Mouse (Mus musculus) forebrain, postnatal 0 days (tissue): Measurements from ENCODE around the gene Fgf12. TPM values are rescaled to one million over a fixed set of nuclear protein-coding genes. Genes with fewer than 3 reads are reported as not detected.

ENCODE experiments used
- ATAC-seq: fragments of 200-750 bp; cut with Nextera tagmentation; 2 replicates; pipeline ENCODE4 v1.8.0; 2017; ENCODE audit warnings: mild to moderate bottlenecking, moderate library complexity
- DNase-seq: peaks from one replicate; pipeline ENCODE4 v3.0.0-alpha.2; 2015
- H3K27ac ChIP-seq: fragments of 300-500 bp; sonication (generic); 2 replicates; pipeline ENCODE4 v1.5.1; 2014; ENCODE audit warnings: low read depth, mild to moderate bottlenecking, antibody characterized with exemption, low read length, moderate library complexity, mixed read lengths
- H3K27me3 ChIP-seq: fragments of 300-500 bp; sonication (generic); 2 replicates; pipeline ENCODE4 v1.6.1; 2014; ENCODE audit warnings: mild to moderate bottlenecking, low read length, mixed read lengths; ENCODE audit not compliant: insufficient read depth
- H3K36me3 ChIP-seq: fragments of 300-500 bp; sonication (generic); 2 replicates; pipeline ENCODE4 v1.6.1; 2014; ENCODE audit warnings: mild to moderate bottlenecking, moderate library complexity; ENCODE audit not compliant: insufficient read depth
- H3K4me1 ChIP-seq: fragments of 300-500 bp; sonication (generic); 2 replicates; pipeline ENCODE4 v1.6.1; 2014; ENCODE audit warnings: antibody characterized with exemption; ENCODE audit not compliant: insufficient read depth
- H3K4me2 ChIP-seq: fragments of 300-500 bp; sonication (generic); 2 replicates; pipeline ENCODE4 v1.6.1; 2014; ENCODE audit warnings: low read depth, mild to moderate bottlenecking, moderate library complexity
- H3K4me3 ChIP-seq: fragments of 300-500 bp; sonication (generic); 2 replicates; pipeline ENCODE4 v1.5.1; 2014; ENCODE audit warnings: low read depth, low read length, mixed read lengths
- H3K9ac ChIP-seq: fragments of 300-500 bp; sonication (generic); 2 replicates; pipeline ENCODE4 v1.6.1; 2014; ENCODE audit warnings: mild to moderate bottlenecking
- H3K9me3 ChIP-seq: fragments of 300-500 bp; sonication (generic); 2 replicates; pipeline ENCODE4 v1.6.1; 2016; ENCODE audit warnings: low read length
- CTCF ChIP-seq: sonication (generic); IDR thresholded peaks from 2 replicates; pipeline ENCODE4 v1.5.1; 2016; ENCODE audit warnings: antibody characterized with exemption, control low read depth, low read depth
- WGBS: fragments of 180-500 bp; shearing (Covaris S2); extraction: QIAGEN DNeasy Blood & Tissue Kit; methylation state at CpG from one replicate; pipeline ENCODE4 v1.1.7; 2014; 5-methylcytosine and 5-hydroxymethylcytosine counted together
- polyA plus RNA-seq: library from polyadenylated mRNA; unstranded; fragments of >200 nt; fragmentation: Nextera tagmentation; extraction: Ambion mirVana; gene quantifications from 2 replicates; pipeline ENCODE4 v1.2.1, GENCODE M21; 2015
- total RNA-seq: library from RNA; depleted of rRNA; stranded (reverse); fragments of >200 nt; gene quantifications from 2 replicates; pipeline ENCODE4 v1.2.3, GENCODE M21; 2014

Gene Fgf12
- total and polyA plus RNA-seq, 2 experiments from 2014 or later = 50.1 to 57.4 TPM

DNA sequence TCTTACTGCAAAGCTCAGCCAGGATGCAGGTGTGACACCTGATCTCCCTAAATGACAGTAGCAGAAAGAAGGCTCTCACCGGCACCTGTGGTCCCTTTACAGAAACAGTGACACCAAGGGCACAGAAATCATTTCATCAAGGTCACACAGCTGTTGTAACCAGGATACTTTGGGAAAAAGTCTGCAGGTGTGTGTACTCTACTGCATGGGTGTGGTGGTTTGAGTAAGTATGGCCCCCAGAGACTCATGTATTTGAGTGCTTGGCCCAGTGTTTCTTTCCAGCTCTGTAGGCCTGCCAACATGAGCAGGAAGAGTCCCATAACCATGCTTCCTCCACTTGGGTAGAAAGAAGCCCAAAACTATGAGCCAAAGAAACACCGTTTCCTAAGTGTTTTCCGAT lies 138.5 kb downstream of the Fgf12 start:
- Histone ChIP-seq H3K27me3 (no peaks in the 10 kb centered on the region), H3K9me3 (no peaks in the 10 kb centered on the region), H3K4me3 (no peak overlapping the region), H3K27ac (no peak overlapping the region), H3K9ac (no peak overlapping the region), H3K4me1 (no peaks in the 10 kb centered on the region), H3K36me3 (no peaks in the 10 kb centered on the region), H3K4me2 (no peak overlapping the region)
- DNase-seq = no peak
- WGBS = 91% methylated on average over 3 of the region's 3 CpGs
- ATAC-seq = no peak
- TF ChIP-seq CTCF = no peak

GRCm38 (mm10) chr16:28610940-28611339 lies 141.9 kb downstream of the Fgf12 start:
- no peaks in the 10 kb centered on the region for H3K4me1 ChIP-seq
- no peak overlapping the region for H3K4me3 ChIP-seq
- peak; percentile 49 for TF ChIP-seq CTCF
- no peaks in the 10 kb centered on the region for H3K9me3 ChIP-seq
- ATAC-seq (no peak), DNase-seq (no peak)
- H3K27me3 ChIP-seq = no peaks in the 10 kb centered on the region
- no peak overlapping the region for H3K4me2 ChIP-seq
- H3K27ac ChIP-seq = no peak overlapping the region
- no peaks in the 10 kb centered on the region for H3K36me3 ChIP-seq
- no peak overlapping the region for H3K9ac ChIP-seq
- WGBS = 30% methylated on average over 3 of the region's 3 CpGs

GRCm38 (mm10) chr16:28603155-28603554 lies 149.7 kb downstream of the Fgf12 start:
- H3K4me1 ChIP-seq = no peaks in the 10 kb centered on the region
- no peak overlapping the region for H3K9ac ChIP-seq
- 72% methylated on average over 1 of the region's 1 CpGs for WGBS
- H3K36me3 ChIP-seq = no peaks in the 10 kb centered on the region
- no peak overlapping the region for H3K4me2 ChIP-seq
- DNase-seq (no peak), ATAC-seq (no peak)
- no peak overlapping the region for H3K27ac ChIP-seq
- no peaks in the 10 kb centered on the region for H3K9me3 ChIP-seq
- no peak overlapping the region for H3K4me3 ChIP-seq
- no peak for TF ChIP-seq CTCF
- no peaks in the 10 kb centered on the region for H3K27me3 ChIP-seq

- H3K36me3 ChIP-seq = no peaks in the 10 kb centered on the region
- 84% methylated on average over 4 of the region's 4 CpGs for WGBS
- DNase-seq (no peak), ATAC-seq (no peak)
- H3K4me3 ChIP-seq = no peak overlapping the region
- no peak overlapping the region for H3K4me2 ChIP-seq
- H3K4me1 ChIP-seq = no peaks in the 10 kb centered on the region
- H3K9ac ChIP-seq = no peak overlapping the region
- no peaks in the 10 kb centered on the region for H3K27me3 ChIP-seq
- no peak for TF ChIP-seq CTCF
- H3K27ac ChIP-seq = no peak overlapping the region
- H3K9me3 ChIP-seq = no peaks in the 10 kb centered on the region
Observed at GRCm38 (mm10) chr16:28601723-28602122, 151.1 kb downstream of the Fgf12 start.

DNA sequence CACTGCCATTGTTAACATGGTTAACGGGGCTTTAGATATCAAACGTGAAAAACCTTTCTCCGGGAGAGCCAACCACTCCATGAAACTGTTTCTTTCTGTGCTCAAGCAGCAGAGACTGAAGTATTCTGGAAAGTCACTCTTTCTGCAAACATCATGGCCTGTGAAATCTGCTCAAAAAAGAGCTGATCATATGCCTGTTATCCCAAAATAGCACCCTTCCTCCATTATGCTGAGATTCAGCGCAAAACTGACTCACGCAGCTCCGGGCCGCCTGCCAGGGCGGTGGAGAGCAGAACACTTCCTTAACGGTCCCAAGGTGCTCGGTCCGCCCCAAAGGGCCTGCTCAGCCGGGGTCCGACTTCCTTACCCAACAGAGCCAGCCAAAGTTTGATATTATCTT lies 156.8 kb downstream of the Fgf12 start:
- peak; percentile 63 for DNase-seq

DNA sequence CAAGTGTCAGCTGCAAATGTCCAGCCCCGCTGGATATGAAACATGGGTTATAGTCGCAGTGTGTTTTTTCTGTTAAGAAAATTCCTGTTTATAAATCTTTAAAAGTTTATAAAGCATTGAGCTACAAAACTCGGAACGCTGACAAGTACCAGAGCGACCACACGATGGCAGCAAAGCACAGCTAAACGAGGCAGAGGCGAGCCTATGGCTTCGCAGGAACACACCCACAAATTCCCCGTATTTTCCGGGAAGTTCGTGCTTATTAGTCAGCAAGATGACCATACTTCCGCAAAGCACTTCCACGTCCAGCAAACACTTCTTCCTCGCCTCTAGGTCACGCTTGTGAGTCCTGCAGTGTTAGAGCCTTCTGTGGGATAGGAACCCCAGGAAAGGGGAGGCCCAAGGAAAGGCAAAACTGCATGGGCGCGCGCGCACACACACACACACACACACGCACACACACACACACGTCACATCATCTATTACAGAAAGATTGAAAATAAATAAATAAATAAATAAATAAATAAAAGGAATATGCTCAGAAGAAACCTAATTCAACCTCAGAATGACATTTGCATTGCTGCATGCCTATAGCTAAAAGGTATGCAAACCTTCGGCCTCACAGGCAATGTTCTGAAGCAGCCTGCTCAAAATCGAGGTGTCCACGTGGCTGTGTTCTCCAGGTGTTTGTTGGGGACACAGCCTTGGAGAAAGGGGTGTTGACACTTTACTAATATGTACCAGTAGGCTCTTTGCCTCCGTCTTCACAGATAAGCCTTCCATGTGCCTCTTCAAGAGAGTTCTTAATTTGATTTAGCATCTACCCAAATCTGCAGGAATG lies 159.6 kb downstream of the Fgf12 start:
- H3K9me3 ChIP-seq = no peaks in the 10 kb centered on the region
- H3K4me2 ChIP-seq = peak overlapping the region; percentile 53
- peak overlapping the region; percentile 30 for H3K4me3 ChIP-seq
- H3K4me1 ChIP-seq = no peaks in the 10 kb centered on the region
- no peaks in the 10 kb centered on the region for H3K27me3 ChIP-seq
- H3K9ac ChIP-seq = peak overlapping the region; percentile 18; the same call in 1 of the 2 replicates
- WGBS = 28% methylated on average over 26 of the region's 26 CpGs
- no peaks in the 10 kb centered on the region for H3K36me3 ChIP-seq
- peak; percentile 93 for DNase-seq
- no peak overlapping the region for H3K27ac ChIP-seq
- ATAC-seq = peak; percentile 85
- peak; percentile 89 for TF ChIP-seq CTCF

More for the DNA sequence above, 156.8 kb downstream of the Fgf12 start:
- H3K27ac ChIP-seq = peak overlapping the region; percentile 5; the same call in 1 of the 2 replicates
- no peak overlapping the region for H3K9ac ChIP-seq
- peak; percentile 53 for ATAC-seq
- no peaks in the 10 kb centered on the region for H3K9me3 ChIP-seq
- no peak overlapping the region for H3K4me3 ChIP-seq
- H3K4me1 ChIP-seq = no peaks in the 10 kb centered on the region
- no peaks in the 10 kb centered on the region for H3K36me3 ChIP-seq
- TF ChIP-seq CTCF = no peak
- WGBS = 70% methylated on average over 13 of the region's 13 CpGs
- no peak overlapping the region for H3K4me2 ChIP-seq
- no peaks in the 10 kb centered on the region for H3K27me3 ChIP-seq

GRCm38 (mm10) chr16:28592466-28592865 lies 160.4 kb downstream of the Fgf12 start:
- Histone ChIP-seq H3K4me1 (no peaks in the 10 kb centered on the region), H3K4me3 (no peak overlapping the region), H3K27ac (no peak overlapping the region), H3K9me3 (no peaks in the 10 kb centered on the region), H3K9ac (no peak overlapping the region), H3K36me3 (no peaks in the 10 kb centered on the region), H3K4me2 (no peak overlapping the region), H3K27me3 (no peaks in the 10 kb centered on the region)
- ATAC-seq = no peak
- no peak for DNase-seq
- 82% methylated on average over 6 of the region's 6 CpGs for WGBS
- TF ChIP-seq CTCF = no peak
